Mouse (Mus musculus): ENCODE results near the gene Pde1b. TPM values are rescaled to one million over a fixed set of nuclear protein-coding genes. Genes with fewer than 3 reads are reported as not detected.

The Pde1b gene
- total and polyA plus RNA-seq, 2 experiments from 2014 or later = 0.88 to 1.3 TPM

GRCm38 (mm10) chr15:103496204-103497140 is 6.4 kb upstream of the Pde1b start:
- TF ChIP-seq EP300 (IDR thresholded peaks at IDR 0.05; ENCODE audit: low read depth) (no peak), CTCF (IDR thresholded peaks at IDR 0.05; ENCODE audit: low read depth) (no peak)
- DNase-seq (ENCODE audit: low spot score) (no peak), ATAC-seq (ENCODE audit: insufficient read depth, low read depth) (no peak)
- no peak overlapping the region for H3K4me2 ChIP-seq (ENCODE audit: low read depth, low read length)
- H3K4me1 ChIP-seq (ENCODE audit: control insufficient read depth, insufficient read depth) = no peaks in the 10 kb centered on the region
- H3K9ac ChIP-seq (replicated peaks; ENCODE audit: low read depth, low read length) = no peak overlapping the region
- H3K4me3 ChIP-seq (ENCODE audit: low read depth, low read length) = no peak overlapping the region
- no peak overlapping the region for H3K27ac ChIP-seq (ENCODE audit: low read depth)
- 74% methylated on average over 10 of the region's 10 CpGs for WGBS
- no peaks in the 10 kb centered on the region for H3K36me3 ChIP-seq (replicated peaks; ENCODE audit: control insufficient read depth, insufficient read depth, low read length)
- H3K27me3 ChIP-seq (ENCODE audit: control insufficient read depth, insufficient read depth, low read length) = no peaks in the 10 kb centered on the region
- no peaks in the 10 kb centered on the region for H3K9me3 ChIP-seq (replicated peaks; ENCODE audit: control insufficient read depth, low read length)

GRCm38 (mm10) chr15:103498157-103498556 is 4.7 kb upstream of the Pde1b start:
- ATAC-seq (ENCODE audit: insufficient read depth, low read depth) (no peak), DNase-seq (ENCODE audit: low spot score) (no peak)
- TF ChIP-seq EP300 (IDR thresholded peaks at IDR 0.05; ENCODE audit: low read depth) (no peak), CTCF (IDR thresholded peaks at IDR 0.05; ENCODE audit: low read depth) (no peak)
- Histone ChIP-seq H3K9me3 (replicated peaks; ENCODE audit: control insufficient read depth, low read length) (no peaks in the 10 kb centered on the region), H3K4me1 (ENCODE audit: control insufficient read depth, insufficient read depth) (0 out of 2 replicates have a peak, but pooled peaks cover 6% of the 10 kb centered on the region), H3K4me3 (ENCODE audit: low read depth, low read length) (no peak overlapping the region), H3K9ac (replicated peaks; ENCODE audit: low read depth, low read length) (no peak overlapping the region), H3K27me3 (ENCODE audit: control insufficient read depth, insufficient read depth, low read length) (no peaks in the 10 kb centered on the region), H3K27ac (ENCODE audit: low read depth) (no peak overlapping the region), H3K36me3 (replicated peaks; ENCODE audit: control insufficient read depth, insufficient read depth, low read length) (no peaks in the 10 kb centered on the region), H3K4me2 (ENCODE audit: low read depth, low read length) (no peak overlapping the region)
- 32% methylated on average over 3 of the region's 3 CpGs for WGBS

- Histone ChIP-seq H3K36me3 (replicated peaks; ENCODE audit: control insufficient read depth, insufficient read depth, low read length) (no peaks in the 10 kb centered on the region), H3K27ac (ENCODE audit: low read depth) (no peak overlapping the region), H3K9me3 (replicated peaks; ENCODE audit: control insufficient read depth, low read length) (no peaks in the 10 kb centered on the region), H3K9ac (replicated peaks; ENCODE audit: low read depth, low read length) (no peak overlapping the region), H3K4me1 (ENCODE audit: control insufficient read depth, insufficient read depth) (0 out of 2 replicates have a peak, but pooled peaks cover 6% of the 10 kb centered on the region), H3K27me3 (ENCODE audit: control insufficient read depth, insufficient read depth, low read length) (peaks cover 23% of the 10 kb centered on the region), H3K4me2 (ENCODE audit: low read depth, low read length) (no peak overlapping the region), H3K4me3 (ENCODE audit: low read depth, low read length) (no peak overlapping the region)
- 65% methylated on average over 1 of the region's 1 CpGs for WGBS
- no peak for ATAC-seq (ENCODE audit: insufficient read depth, low read depth)
- DNase-seq (ENCODE audit: low spot score) = no peak
- no peak for TF ChIP-seq EP300 (IDR thresholded peaks at IDR 0.05; ENCODE audit: low read depth)
Observed at GRCm38 (mm10) chr15:103500723-103501122, 2.1 kb upstream of the Pde1b start.

DNA sequence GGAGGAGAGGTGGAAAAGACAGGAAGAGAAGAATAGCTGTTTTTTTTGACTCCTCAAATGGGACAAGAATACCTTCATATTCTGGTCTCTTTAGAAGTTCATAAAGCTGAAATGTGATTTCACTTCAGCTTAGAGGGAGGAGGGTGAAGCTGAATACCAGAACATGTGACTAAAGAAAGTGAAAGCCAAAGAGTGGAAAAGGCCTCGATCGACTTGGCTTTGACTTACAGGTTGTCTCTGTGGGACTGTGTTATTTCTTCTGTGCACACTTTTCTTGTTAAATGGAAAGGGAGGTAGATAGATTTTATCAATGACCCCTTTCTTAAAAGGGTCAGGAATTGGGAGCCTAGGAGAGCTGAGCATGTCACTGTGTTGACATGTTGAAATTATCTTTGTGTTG is 1.6 kb upstream of the Pde1b start:
- H3K4me1 ChIP-seq (ENCODE audit: control insufficient read depth, insufficient read depth) = 0 out of 2 replicates have a peak, but pooled peaks cover 6% of the 10 kb centered on the region
- no peaks in the 10 kb centered on the region for H3K9me3 ChIP-seq (replicated peaks; ENCODE audit: control insufficient read depth, low read length)
- no peak overlapping the region for H3K4me3 ChIP-seq (ENCODE audit: low read depth, low read length)
- ATAC-seq (ENCODE audit: insufficient read depth, low read depth) = no peak
- DNase-seq (ENCODE audit: low spot score) = no peak
- WGBS = 52% methylated on average over 2 of the region's 2 CpGs
- TF ChIP-seq CTCF (IDR thresholded peaks at IDR 0.05; ENCODE audit: low read depth) (no peak), EP300 (IDR thresholded peaks at IDR 0.05; ENCODE audit: low read depth) (no peak)
- no peak overlapping the region for H3K4me2 ChIP-seq (ENCODE audit: low read depth, low read length)
- no peak overlapping the region for H3K9ac ChIP-seq (replicated peaks; ENCODE audit: low read depth, low read length)
- peaks cover 23% of the 10 kb centered on the region for H3K27me3 ChIP-seq (ENCODE audit: control insufficient read depth, insufficient read depth, low read length)
- H3K36me3 ChIP-seq (replicated peaks; ENCODE audit: control insufficient read depth, insufficient read depth, low read length) = no peaks in the 10 kb centered on the region
- no peak overlapping the region for H3K27ac ChIP-seq (ENCODE audit: low read depth)

- Histone ChIP-seq H3K4me1 (ENCODE audit: control insufficient read depth, insufficient read depth) (0 out of 2 replicates have a peak, but pooled peaks cover 6% of the 10 kb centered on the region), H3K36me3 (replicated peaks; ENCODE audit: control insufficient read depth, insufficient read depth, low read length) (no peaks in the 10 kb centered on the region), H3K27ac (ENCODE audit: low read depth) (no peak overlapping the region), H3K9me3 (replicated peaks; ENCODE audit: control insufficient read depth, low read length) (no peaks in the 10 kb centered on the region), H3K4me2 (ENCODE audit: low read depth, low read length) (peak overlapping the region; percentile 99), H3K9ac (replicated peaks; ENCODE audit: low read depth, low read length) (peak overlapping the region; percentile 38; the same call in 1 of the 2 replicates), H3K4me3 (ENCODE audit: low read depth, low read length) (peak overlapping the region; percentile 60), H3K27me3 (ENCODE audit: control insufficient read depth, insufficient read depth, low read length) (peaks cover 23% of the 10 kb centered on the region)
- DNase-seq (ENCODE audit: low spot score) (no peak), ATAC-seq (ENCODE audit: insufficient read depth, low read depth) (0 out of 2 replicates have a peak, but pooled peaks have one; percentile 15)
- 0% methylated on average over 12 of the region's 15 CpGs for WGBS
- no peak for TF ChIP-seq CTCF (IDR thresholded peaks at IDR 0.05; ENCODE audit: low read depth)
- TF ChIP-seq EP300 (IDR thresholded peaks at IDR 0.05; ENCODE audit: low read depth) = no peak
Observed at GRCm38 (mm10) chr15:103503251-103503600, 392 bp downstream of the Pde1b start.
